Mouse (Mus musculus): Measurements from ENCODE around the gene Selp.

Selp gene
- long read RNA-seq, experiment 1 = 0 reads
- long read RNA-seq, experiment 2 = 0 reads

DNA sequence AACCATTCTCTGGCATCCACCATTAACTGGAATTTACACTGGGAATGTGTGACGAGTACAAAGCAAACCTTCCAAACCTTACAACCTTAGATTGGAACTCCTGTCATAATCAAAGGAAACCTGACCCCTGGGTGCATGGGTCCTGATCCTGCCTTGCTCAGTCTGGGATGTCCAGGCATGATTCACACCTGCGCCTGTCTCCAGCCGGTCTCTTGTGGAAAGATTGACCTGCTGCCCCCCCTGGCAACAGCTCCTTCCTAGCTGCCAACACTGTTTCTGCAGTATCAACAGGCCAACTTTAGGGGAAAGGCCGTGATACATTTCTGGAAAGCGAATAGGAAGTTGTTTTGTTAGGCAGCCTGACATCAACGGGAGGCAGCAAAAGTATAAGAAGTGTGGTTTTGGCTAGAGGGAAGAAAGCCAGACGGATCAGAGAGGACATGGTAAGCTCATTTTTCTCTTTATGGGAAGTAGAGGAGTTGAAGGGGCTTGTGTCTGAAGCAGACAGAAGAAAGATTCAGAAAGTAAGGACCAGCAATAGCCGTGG lies at the start of gene Selp:
Gene Selp, plus strand, starts transcription at position 318 of the 547 bp plus-strand sequence.
- intact Hi-C loops (cut with DNase I) = no loop called here

DNA sequence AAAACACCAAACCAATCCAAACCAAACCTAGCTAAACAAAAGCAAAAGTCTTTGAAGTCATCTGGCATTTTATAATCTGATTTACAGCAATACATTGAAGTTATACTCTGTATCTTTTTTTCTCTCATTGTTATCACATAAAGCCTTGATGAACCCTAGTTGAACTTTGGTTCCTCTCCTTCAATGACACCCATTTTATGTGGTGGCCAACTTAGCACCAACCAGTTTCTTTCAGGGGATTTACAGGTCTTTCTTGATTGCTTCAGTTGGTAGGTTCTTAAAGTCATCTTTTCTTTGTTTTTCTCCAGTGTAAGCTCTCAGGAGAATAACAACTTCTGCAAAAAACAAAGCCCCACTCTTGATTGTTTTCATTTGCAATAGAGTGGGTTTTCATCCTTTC lies 45.8 kb upstream of the Selp start:
- intact Hi-C loops (cut with DNase I) = no loop called here

DNA sequence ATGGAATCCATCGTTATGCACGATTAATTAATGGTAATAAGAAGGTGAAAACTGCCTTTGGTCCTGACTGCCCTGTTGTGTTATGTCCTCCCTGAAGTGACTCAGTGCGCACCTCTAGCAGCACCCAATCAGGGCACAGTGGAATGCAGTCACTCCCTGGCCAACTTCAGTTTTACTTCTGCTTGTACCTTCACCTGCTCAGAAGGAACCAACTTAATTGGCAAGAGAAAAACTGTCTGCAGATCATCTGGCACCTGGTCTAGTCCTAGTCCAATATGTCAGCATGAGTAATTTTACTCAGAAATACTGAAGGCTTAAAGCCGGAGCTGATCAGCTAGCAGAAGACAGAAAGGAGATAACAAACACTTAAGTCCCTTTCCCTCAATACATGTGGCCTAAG lies 44.6 kb upstream of the Selp start:
- intact Hi-C loops (cut with DNase I) = no loop called here

DNA sequence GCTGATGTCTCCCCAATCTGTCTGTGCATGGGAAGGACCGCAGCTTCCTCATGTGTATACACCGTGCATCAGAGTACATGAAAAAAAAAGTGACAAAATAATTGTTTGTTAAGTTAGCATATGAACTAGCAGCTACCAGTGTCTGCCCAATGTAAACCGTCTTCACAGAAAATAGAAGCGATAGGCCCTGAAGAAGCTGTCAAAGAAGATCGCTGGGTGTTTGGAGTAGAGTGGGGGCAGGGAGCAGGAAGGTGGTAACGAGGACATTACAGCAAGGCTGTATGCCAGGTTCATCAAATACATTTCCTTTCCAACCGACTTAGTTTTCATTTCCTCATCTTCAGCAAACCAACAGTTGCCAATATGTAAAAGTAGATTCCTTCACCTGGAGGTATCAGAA lies 44.0 kb upstream of the Selp start:
- intact Hi-C loops (cut with DNase I) = no loop called here

DNA sequence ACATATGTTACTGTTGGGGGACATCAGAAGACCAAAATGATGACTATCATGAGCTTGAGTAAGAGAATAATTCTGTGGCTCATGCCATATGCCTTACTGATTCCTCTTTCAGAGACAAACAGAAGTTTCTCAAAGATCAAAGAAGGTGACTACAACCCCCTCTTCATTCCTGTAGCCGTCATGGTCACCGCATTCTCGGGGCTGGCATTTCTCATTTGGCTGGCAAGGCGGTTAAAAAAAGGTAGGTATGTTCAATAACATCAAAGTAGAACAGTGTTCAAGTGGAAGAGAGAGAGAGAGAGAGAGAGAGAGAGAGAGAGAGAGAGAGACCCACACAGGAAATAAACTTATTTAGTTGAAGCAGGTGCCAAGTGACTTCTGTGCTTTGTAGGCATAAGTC lies 43.1 kb upstream of the Selp start:
- intact Hi-C loops (cut with DNase I) = no loop called here

DNA sequence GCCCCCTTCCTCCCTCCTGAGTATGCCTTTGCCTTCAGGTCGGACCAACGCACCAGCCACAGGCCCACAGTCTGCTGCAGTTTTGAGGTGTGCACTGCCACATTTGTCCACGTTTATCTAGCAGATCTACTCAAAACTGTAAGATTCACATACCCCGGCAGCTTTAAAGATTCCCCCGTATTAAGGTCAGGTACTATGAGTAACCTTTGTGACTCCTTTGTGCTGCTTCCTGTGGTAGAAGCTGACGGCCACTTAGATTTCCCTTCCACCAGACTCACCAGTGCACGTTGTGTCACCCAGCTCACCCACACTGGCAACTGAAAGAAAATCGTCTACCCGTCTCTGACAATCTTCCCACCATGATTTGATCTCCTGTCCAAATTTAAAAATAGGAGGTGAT lies 42.0 kb upstream of the Selp start:
- intact Hi-C loops (cut with DNase I) = no loop called here

DNA sequence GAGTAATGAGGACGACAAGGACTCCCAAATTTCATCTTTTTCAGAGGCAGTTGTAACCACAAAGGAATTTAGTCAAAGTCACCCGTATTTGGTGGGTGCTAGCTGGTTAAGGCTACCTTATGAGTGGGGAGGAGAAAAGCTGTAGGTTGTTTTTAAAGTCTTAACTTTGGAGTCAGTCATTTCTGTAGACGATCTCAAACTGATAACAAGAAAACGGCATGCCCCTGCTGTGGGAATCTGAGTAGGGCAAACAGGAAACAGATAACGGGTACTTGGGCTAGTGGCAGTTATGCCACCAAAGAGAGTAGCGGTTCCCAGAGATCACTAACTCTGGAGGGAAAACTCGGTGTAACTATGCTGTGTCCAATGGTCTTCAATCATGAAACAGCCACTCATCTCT lies 41.3 kb upstream of the Selp start:
- intact Hi-C loops (cut with DNase I) = no loop called here

DNA sequence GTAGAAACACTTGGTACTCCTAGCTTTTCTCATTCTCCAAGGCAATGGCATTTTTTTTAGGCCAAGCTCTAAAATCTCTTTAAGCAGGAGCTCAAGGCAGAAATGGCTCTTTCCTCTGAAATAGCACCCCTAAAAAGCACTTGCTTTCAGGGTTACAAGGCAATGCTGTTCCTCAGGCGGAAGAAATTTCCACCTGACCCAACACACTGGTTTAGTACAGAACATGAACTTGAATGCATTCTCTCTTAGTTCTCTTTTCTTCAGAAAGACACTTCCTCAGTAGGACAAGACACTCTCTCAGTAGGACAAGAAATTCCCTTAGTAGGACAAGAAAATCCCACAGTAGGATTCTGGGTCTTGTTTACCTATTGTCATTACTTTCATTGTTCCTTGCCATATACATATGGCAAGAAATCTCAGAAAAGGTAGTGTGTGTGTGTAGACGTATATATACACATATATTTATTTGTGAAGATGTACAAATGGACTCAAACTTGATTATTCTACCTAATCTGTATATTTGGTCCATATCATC lies 40.4 kb upstream of the Selp start:
- intact Hi-C loops (cut with DNase I) = no loop called here

DNA sequence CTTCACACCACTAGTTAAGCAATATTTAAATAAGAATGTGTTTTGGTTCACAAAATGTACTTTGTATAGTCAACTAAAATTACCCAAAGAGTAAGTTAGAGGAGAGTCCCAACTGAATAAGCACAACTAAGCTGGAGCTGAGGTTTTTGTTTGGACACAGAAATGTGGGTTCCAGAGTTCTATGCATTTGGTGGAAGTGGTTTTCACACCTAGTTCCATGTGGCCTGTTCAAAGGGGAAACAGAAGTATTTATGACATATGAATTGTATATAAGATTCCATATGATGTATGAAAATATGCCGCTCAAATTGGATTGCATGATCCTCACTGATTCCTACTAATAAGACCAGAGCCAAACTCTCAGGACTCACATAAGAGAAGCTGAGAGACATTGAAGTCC lies 39.6 kb upstream of the Selp start:
- intact Hi-C loops (cut with DNase I) = no loop called here

DNA sequence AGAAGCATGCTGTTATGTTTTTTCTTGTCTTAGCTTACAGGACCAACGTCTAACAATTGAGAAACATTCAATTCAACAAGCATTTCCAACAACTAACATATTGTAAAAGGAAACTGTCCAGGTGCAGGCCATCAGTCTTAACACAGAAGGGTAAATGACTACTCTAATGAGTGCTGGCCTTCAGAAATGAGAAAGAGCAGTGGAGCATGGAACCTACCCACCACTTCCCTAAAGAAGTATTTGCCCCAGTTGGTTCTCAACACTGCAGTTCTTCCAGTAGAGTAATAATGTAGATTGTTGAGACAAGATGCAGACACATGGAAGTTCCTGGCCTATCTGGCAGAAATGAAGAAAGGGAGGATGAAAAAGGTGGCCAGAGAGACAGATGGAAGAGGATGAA lies 38.6 kb upstream of the Selp start:
- intact Hi-C loops (cut with DNase I) = no loop called here

DNA sequence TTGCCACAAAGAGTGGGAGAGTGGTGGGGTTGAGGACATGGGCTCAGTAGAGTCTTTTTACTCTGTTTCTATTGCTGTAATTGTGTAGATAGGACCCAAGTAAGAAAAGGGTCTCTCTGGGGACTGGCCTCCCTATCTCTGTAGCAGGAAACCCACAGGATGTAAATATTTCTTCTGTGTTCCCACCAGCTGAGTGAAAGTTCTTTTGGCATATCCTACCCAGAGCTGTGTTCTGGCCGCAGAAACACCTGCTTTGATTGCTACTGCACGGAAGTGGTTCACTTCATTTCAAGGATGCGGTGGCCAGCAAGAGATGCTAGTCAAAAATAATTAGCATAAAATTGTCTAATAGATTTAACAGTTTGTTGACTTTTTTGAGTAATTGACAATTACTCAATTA lies 38.0 kb upstream of the Selp start:
- intact Hi-C loops (cut with DNase I) = no loop called here

DNA sequence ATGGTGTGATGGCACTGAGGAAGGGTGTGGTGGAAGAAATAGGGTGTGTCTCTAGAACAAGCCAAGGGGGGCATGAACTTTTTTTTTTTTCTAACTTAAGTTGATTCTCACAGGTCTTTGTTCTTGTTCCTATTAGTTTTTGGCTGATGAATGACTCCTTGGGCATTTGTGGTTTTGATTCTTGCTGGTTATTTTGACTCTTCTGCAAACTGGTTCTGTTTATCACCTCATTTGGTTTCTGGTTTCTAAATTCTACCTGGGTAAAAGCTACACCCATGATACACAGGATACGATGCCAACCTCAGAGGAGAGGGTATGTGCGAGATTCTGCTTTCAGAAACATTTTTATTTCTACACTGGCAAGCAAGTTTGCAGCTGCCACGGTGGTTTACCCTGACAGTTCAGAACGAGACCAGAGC lies 36.7 kb upstream of the Selp start:
- intact Hi-C loops (cut with DNase I) = no loop called here

DNA sequence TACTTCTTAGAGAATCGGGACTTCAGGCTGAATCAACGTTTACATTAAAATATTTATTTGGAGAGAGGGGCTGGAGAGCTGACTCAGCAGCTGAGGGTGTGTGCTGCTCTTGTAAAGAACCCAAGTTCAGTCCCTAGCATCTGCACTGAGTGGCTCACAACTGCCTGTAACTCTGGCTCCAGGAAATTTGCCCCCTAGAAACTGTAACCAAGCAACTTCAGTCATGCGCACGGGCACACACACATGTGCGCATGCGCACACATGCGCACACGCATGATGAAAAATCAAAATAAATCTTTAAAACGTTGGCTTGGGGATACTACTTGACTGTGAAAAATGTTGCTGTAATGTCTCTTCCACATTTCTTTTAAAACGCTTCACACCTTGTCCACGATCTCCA lies 36.0 kb upstream of the Selp start:
- intact Hi-C loops (cut with DNase I) = no loop called here

DNA sequence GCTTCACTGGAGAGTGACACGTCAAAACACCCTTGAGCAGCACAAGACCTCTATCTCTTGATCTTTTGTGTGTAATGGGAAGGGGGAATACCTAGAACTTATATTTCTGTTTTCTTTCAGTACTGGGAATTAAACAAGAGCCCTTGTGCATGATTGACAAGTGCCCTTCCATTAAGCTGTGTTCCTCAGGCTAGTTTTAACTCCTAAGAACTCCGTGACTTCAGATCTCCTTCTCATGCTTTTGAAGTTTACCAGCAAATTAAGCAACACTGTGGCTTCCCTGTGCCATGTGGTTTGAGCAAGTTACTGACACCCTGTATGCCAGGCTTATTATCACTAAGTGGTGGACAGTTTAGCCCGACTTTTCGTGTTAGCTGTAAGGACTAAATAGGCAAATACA lies 32.0 kb upstream of the Selp start:
- intact Hi-C loops (cut with DNase I) = no loop called here

DNA sequence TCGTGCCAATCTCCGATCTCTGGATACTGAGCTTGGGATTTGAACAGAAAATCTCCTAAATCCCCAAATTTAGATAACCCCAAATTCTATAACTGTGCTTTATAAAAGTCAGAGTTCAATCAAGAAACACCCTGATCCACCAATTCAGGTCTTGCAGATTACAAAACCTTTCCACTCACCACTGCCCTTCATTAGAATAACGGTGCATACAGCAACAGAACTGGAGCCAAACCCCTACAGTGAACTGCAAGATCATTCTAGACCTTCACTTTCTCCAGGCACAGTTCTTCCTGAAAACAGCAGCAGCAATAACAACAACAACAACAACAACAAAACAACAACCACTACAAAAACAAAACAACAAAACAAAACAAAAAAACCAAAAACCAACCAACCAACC lies 28.3 kb upstream of the Selp start:
- intact Hi-C loops (cut with DNase I) = no loop called here

DNA sequence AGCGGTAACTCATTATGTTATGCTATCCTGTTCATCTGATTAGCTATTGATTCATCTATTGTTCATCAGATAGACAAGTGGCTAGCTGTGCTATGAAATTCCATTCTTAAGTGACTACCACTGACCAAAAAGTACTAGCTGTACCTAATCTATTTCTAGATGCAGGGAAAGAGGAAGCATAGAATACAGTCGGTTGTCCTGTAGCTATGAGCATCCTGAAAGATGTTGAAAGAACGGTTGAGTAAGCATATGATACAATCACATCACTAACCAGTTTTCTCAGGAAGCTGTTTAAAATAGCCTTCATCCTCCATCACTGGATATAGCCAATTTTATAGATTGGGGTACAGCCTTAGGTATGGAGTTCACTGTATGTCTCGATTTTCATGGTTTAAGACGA lies 27.2 kb upstream of the Selp start:
- intact Hi-C loops (cut with DNase I) = no loop called here

DNA sequence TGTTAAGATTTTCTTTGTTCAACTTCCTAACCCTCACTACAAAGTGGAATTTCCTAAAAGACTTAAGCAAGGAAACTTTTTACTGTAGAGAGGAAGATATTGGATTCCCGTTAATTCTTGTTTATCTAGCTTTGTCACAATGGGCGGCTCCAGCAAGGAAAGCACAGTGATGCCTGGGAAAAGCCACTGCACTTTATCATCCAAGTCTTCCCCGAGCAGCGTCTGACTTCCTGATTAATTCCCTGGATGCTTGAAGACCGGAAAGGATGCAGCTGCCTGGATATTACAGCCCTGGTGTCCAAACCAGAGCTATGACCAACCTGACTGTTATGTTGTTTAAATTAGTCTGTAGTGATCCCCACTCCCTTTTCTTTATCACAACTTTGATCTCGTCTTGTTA lies 18.3 kb upstream of the Selp start:
- intact Hi-C loops (cut with DNase I) = no loop called here

DNA sequence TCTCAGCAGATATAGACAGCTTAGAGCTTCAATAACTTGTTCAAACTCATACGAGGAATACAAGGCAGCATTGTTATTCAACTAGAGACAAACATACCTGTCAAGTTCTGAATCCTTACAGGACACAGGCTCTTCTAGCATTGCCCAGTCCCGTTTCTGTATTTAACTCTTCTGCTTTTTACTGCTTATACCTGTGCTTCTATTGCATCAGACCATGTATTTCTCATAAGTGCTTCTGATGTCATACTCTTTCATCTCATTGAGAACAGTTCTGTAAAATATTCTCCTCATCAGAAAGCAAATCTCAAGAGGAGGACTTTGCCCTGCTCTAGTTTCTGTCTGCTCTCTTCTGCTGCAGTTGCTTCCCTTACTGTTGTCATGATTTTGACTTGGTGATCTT lies 17.2 kb upstream of the Selp start:
- intact Hi-C loops (cut with DNase I) = no loop called here

DNA sequence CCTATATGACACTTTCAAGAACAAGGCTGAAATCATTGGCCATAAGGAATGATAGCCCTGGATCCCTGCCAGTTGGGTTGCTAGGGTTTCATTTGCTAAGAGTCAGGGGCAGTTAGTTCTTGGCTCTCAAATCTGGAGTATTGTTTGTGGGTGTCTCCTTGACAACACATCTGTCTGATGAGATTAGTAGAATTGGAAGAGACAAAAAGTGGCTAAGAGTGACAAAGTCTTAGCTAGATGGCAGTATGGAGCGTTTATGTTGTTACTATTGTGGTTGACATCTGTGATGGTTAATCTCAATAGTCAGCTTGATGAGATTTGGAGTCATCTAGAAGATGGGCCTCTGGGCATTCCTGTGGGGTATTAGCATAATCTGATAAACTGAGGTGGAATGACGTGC lies 16.7 kb upstream of the Selp start:
- intact Hi-C loops (cut with DNase I) = no loop called here

DNA sequence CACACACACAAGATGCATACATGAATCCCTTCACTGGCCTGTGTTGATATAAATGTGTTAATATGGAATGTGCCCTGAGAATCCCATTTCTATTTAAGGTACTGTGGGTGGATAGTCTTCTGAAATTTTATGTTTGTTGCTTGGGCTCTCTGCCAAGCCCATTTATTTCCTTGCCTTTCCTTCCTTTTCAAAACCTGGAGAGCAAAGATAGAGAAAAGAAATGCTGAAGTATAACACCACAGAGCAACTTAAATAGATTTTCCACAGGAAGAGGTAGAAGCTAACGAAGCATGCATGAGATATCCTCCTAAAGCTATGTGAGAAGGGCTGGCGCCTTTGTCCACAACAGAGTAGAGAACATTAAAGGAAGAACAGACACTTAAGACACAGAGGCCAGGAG lies 5.3 kb upstream of the Selp start:
- intact Hi-C loops (cut with DNase I) = no loop called here

DNA sequence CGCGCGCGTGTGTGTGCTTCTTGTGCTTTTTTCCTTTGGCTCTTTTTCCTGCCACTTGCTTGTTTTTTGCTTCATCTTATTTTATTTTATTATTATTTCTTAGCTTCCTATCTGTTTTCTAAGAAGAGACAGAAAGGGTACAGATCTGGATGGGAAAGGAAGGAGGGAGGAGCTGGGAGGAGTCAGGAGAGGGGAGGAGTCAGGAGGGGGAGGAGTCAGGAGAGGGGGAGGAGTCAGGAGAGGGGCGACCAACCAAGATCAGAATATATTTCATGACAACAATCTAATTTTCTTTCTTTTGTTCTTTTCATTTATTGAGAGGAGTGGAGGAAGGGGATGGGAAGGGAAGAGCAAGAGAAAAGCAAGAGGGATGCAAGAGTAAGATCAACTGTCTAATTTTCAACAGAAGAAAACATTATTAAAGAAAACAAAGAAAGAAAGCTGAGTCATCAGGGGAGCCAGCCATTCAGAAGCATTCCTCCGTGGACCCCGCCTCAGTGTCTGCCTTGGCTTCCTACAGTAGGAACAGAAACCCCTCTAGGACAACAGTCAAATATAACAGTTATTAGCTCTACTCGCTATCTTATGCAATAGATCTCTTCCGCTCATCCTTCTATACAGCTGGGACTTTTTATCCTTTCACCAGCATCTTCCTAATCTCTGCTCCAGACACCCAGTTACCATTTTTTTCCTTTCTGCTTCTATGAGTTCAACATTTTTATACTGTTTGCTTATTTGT lies 4.3 kb upstream of the Selp start:
- intact Hi-C loops (cut with DNase I) = no loop called here

DNA sequence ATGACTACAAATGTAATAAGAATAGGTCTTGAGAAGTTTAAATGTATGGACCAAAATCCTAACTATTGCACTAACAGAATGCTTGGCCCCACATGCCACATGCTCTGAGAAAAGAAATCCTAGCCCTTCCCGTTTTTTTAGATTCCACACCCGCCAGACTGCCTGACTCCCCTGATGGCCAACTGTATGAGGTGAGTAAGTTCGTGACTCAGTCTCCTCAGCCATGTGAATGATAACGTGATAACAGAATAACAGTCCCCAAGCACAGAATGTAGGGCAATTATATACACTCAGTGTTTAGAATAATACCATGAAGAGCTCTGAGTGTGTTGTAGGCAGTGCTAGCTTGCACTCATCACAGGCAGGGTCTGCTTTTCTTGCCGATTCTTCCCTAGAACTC lies 784 bp upstream of the Selp start:
- intact Hi-C loops (cut with DNase I) = no loop called here

DNA sequence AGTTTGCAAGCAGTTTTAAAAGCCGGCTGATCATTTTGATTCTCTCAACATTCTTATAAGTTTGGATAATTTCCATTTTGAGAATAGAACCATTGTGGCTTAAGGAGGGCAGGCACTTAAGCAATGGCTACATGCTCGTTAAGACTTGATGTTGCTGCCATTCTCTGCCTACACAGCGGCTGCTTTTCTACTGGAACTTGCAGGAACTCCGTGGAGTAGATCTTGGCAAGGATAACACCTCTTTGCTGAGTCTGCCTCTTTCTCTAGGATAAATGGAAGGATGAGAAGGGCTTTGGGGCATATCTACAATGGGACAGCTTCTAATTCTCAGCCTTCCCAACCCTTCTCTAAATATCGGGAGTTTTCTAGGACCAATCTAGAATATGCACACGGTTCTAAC lies 583 bp downstream of the Selp start:
- intact Hi-C loops (cut with DNase I) = no loop called here
